Mouse (Mus musculus): ENCODE data around the gene R3hdm4.

The R3hdm4 gene

DNA sequence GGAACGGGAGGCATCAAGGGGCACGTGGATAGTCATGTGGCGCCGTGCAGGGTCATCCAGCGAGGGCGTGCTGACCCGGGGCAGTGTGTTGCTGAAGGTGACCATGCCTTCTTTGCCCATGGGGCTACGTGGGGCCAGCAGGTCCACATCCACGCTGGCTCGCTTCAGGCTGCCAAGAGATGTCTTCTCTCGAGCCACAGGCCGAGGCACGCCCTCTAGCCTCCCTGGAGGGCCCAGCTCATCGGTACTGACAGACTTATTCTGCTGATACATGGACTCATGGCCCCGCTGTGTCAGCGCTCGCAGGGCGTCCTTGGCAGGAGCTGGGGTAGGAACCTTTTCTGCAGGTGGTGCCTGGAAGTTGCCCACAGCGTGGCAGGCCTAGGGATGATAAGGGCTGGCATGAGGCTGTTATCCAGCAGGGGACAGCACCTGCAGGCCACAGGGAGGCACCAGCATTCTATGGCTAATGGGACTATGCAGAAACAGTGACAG is 55.2 kb downstream of the R3hdm4 start:
- DNase-seq: no peak

DNA sequence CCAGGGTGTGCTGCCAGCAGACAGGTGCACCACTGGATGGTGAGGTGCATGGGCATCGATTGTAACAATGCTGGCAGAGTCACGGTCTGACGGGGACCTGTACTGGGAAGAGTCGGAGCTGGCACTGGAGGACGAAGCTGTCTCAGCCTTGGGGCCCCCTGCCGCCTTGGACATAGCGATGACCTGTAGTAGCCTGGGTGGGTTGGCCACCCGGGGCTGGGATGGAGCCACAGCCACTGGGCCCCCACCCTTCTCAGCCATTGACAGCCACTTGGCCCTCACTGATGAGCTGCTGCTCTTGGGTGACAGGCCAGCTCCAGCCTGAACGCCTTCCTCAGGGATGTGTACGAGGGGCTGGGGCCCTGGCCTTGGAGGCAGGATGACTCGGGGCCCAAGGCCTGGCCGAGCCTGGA is 55.8 kb downstream of the R3hdm4 start:
- no peak for DNase-seq

DNA sequence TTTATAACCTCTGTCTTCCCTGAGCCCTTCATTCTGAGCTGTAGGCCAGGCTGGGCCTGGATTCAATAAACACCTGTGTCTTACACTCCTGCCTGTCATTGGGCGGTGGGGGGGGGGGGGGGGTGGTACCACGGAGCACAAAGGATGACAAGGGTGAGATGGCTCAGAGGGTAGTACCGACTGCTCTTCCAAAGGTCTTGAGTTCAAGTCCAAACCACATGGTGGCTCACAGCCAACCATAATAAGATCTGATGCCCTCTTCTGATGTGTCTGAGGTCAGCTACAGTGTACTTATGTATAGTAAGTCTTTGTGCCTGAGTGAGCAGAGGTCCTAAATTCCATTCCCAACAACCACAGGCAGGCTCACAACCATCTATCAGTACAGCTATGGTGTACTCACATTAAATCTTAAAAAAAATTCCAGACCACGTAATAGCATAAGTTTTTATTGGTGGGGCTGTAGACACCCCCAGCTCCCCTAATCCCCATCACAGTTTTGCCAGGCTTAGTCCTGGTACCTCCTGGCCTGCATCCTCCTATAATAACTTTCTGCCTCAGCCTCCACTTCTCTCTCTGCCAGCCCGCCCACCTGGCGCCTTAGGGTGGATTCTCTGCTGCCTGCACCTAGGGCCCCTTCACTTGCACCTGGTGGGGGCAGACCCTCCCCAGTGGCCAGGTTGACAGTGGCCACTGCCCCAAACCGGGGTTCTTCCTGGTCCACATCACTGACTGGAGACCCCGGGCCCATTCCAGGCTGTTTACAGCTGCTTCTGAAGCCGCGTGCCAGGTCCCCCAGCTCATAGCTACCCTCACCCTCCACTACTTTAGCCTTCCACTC is 56.4 kb downstream of the R3hdm4 start:
- DNase-seq: no peak

DNA sequence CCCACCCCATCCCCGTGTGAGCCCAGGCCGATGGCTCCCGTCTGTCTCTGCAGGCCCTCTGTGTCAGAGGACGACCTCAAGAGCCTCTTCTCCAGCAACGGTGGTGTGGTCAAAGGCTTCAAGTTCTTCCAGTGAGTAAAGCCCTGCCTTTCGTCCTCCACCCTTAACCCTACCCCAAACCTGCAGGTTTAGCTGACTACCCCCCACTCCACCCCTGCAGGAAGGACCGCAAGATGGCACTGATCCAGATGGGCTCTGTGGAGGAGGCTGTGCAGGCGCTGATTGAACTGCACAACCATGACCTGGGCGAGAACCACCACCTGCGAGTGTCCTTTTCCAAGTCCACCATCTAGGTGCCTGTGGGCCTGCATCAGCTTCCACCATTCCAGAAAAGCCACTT is 58.1 kb downstream of the R3hdm4 start:
- no peak for DNase-seq

DNA sequence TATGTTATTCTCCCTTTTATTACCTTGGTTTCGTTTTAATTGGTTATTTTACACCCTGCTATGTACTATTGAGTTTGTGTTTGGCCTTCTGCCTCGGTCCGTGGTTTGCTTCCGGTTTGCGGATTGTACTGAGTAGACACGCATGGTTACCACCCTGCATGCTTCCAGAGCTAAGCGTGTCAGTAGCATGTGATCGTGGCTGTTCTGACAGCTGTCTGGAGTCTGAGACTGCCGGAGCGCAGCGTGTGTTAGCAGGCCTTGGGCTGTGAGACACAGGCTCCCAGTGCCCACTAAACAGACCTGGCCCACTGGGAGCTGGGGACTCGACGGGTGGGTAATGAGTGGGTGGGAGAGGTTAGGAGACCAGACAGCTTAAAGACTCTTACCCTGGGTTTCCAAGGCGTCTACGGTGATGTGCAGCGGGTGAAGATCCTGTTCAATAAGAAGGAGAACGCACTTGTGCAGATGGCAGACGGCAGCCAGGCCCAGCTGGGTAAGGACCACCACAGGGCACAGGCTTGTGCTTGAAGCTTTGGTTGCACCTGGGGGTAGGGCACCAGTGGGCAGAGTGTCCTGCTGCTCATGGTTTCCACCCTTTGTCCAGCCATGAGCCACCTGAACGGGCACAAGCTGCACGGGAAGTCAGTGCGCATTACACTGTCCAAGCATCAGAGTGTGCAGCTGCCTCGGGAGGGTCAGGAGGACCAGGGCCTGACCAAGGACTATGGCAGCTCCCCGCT is 58.8 kb downstream of the R3hdm4 start:
- no peak for DNase-seq

DNA sequence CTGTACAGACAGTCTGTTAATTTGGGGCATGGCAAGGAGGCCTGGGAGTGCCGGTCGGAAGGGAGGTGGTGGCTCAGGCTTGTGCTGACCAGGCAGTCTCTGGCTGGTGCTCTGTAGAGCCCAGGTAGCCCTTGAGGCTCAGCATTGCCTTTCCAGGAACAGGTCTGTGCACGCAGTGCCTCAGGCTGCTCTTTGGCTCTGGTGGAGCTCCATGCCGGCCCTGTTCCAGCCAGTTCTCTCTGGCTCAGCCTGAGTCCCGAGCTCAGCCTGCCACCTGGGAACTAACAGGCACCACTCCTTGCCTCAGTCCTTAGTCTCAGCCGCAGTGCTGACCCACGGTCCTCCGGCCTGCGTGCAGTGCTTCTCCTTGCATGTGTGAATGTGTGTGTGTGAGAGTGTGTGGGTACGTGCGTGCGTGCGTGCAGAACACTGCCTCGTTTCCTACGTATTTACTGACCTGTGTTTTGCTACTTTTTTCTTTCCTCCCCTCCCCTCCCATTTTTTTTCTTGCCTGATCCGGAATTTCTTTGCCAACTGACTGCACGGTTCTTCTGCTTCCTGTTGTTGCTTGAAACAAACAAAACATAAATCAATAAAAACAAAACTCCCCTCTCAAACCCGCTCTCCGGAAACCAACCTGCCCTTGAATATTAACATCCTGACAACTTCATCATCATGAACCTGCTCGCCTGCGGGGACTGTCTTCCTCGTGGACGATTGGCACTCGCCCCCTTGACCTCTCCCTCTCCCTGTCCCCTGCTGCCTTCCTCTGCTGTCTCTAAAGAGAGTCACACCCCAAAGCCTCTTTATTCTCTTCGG is 59.6 kb downstream of the R3hdm4 start:
- no peak for DNase-seq

DNA sequence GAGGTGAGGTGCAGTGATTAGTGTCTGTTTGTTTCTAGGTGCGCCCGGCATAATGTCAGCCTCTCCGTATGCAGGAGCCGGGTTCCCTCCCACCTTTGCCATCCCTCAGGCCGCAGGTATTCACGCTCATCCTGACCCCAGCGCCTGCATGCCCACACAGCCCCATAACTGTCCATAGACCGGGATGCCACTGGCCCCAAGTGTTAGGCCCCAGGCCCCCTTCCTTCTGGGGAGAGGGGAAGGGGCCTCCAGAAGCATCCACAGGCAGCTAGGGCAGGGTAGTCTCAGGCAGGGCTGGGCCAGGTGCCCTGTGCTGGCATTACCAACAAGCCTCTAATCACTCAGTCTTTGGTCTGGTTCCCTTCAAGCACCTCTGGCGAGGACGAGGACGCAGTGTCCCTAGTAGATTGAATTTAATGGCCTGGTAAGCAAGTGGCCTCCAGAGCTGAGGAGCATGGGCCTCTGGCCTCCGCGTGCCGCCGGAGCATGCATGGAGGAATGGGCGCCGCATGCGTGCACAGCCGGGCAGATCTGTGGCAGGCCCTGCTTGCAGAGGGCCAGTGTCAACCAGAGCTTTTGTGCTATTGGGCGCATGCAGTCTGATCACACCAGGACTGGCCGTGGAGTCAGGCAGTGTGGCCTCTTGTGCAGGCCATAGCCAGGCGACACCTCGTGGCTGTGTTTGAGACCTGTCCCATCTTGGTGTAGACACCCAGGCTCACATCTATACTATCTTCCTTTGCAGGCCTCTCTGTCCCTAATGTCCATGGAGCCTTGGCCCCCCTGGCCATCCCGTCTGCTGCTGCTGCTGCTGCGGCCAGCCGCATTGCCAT is 60.7 kb downstream of the R3hdm4 start:
- DNase-seq: no peak
